Mouse (Mus musculus): ENCODE data around the gene D630023F18Rik.

GRCm38 (mm10) chr1:65169947-65170346 lies 46.9 kb upstream of the D630023F18Rik start:
- TF ChIP-seq CTCF (IDR thresholded peaks at IDR 0.05; ENCODE audit: control insufficient read depth, insufficient read depth, low read length) (no peak), POLR2A (IDR thresholded peaks at IDR 0.05; ENCODE audit: borderline replicate concordance, control insufficient read depth, low read depth, low read length) (no peak)

Measured in bone marrow, adult 2 months (tissue).